In the genomic region with DNA sequence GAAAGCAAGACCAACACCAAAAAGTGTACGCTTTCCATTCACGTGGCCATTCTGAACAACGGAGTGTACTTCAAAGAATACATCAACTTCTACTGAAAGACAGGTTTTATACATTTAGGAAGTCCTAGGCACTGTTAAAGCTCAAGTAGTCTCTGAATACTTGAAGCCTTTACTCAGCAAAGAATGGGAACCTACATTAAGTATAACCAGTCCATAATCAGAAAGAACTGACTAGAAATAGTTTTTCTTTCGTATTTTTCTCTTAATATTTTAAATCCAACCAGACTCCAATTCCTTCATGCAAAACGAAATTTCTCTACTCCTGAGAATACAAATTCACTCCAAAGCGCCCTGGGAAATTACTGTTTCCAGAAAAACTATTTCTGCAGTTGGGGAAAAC, we compare ENCODE assay signal across 8 mouse cellular contexts. TPM values are rescaled to one million over a fixed set of nuclear protein-coding genes. Genes with fewer than 3 reads are reported as not detected.
DNase-seq lines count a peak whose midpoint lies in the region; ATAC-seq and TF ChIP-seq lines count a peak whose summit lies in the region.

No protein-coding gene starts in this region.

- no peak for TF ChIP-seq CTCF in spleen, adult 2 months (IDR thresholded peaks at IDR 0.05; ENCODE audit: extremely low read depth, insufficient read depth, insufficient read length, insufficient replicate concordance)

- 8% methylated on average over 6 of the region's 6 CpGs for WGBS in spleen, adult 2 months
- 18% methylated on average over 6 of the region's 6 CpGs for WGBS in liver, embryonic 11.5 days

- no peaks in the 10 kb centered on the region for H3K36me3 ChIP-seq in spleen, adult 2 months (ENCODE audit: control insufficient read depth, insufficient read depth, low read length)
- H3K36me3 ChIP-seq in liver, embryonic 11.5 days (ENCODE audit: control insufficient read depth, insufficient read depth, low read length): no peaks in the 10 kb centered on the region

- no peak for TF ChIP-seq POLR2A in spleen, adult 2 months (IDR thresholded peaks at IDR 0.05; ENCODE audit: low read depth, low read length)

- no peaks in the 10 kb centered on the region for H3K27me3 ChIP-seq in spleen, adult 2 months (ENCODE audit: control insufficient read depth, insufficient read depth, low read length)
- H3K27me3 ChIP-seq in liver, embryonic 11.5 days (replicated peaks; ENCODE audit: control insufficient read depth, insufficient read depth, low read length): no peaks in the 10 kb centered on the region

- H3K4me1 ChIP-seq in spleen, adult 2 months (ENCODE audit: control insufficient read depth, insufficient read depth, insufficient read length): no peaks in the 10 kb centered on the region; the same call in none of the 2 replicates
- peaks cover 13% of the 10 kb centered on the region for H3K4me1 ChIP-seq in liver, embryonic 11.5 days (replicated peaks; ENCODE audit: control insufficient read depth, insufficient read depth, low read length)

- peak overlapping the region; percentile 85 for H3K4me2 ChIP-seq in liver, embryonic 11.5 days

- peak overlapping the region; percentile 82 for H3K4me3 ChIP-seq in spleen, adult 2 months (ENCODE audit: extremely low read depth, insufficient read depth, insufficient read length)
- peak overlapping the region; percentile 83 for H3K4me3 ChIP-seq in liver, embryonic 11.5 days (ENCODE audit: low read depth, low read length)

- peak overlapping the region; percentile 91 for H3K9ac ChIP-seq in liver, embryonic 11.5 days (ENCODE audit: low read depth, low read length)

- peak; percentile 21 for DNase-seq in embryo, embryonic 10.5 days (ENCODE audit: low spot score)
- no peak for DNase-seq in embryo, embryonic 11 days
- no peak for DNase-seq in spleen, adult 2 months (ENCODE audit: low read depth in 1 of 2, low spot score in 2 of 2)
- no peak for DNase-seq in spleen, postnatal 10 days (ENCODE audit: low spot score in 2 of 2)
- no peak for DNase-seq in liver, embryonic 11.5 days (ENCODE audit: low spot score)
- DNase-seq in adrenal gland, postnatal 10 days: no peak
- no peak for DNase-seq in layer of hippocampus, adult 8-10 months (ENCODE audit: low spot score in 2 of 2)
- DNase-seq in layer of hippocampus, adult 11-12 months (ENCODE audit: low spot score): no peak

- H3K27ac ChIP-seq in spleen, adult 2 months (ENCODE audit: insufficient read depth, low read length): no peak overlapping the region
- no peak overlapping the region; the same call in 1 of the 2 replicates for H3K27ac ChIP-seq in liver, embryonic 11.5 days (ENCODE audit: low read depth, low read length)

- H3K9me3 ChIP-seq in liver, embryonic 11.5 days (ENCODE audit: control insufficient read depth, low read length): no peaks in the 10 kb centered on the region

- ATAC-seq in liver, embryonic 11.5 days (replicated peaks; ENCODE audit: low FRiP score): no peak

RNA-seq across cellular contexts. Expression of a gene that starts 1.2 kb away (rescaled TPM):
- polyA plus RNA-seq in spleen, adult 2 months (2012; rRNA removed): 32.6 and 44.6 TPM in 2 replicates
- polyA plus RNA-seq in liver, embryonic 11.5 days (2014; fragmentation: Nextera tagmentation; extraction: Ambion mirVana): 14.2 and 14.9 TPM in 2 replicates
- 10 to 100 TPM; 35.8 to 50.7 TPM for total RNA-seq in adrenal gland, postnatal 10 days (2021)
- 100 to 1,000 TPM in 1 of 4 experiments, 10 to 100 TPM in 3; 67.7 to 109 (median 84.9) TPM for total RNA-seq in layer of hippocampus, adult 8-10 months (2022)
